Comparison of ENCODE assay signal across 8 mouse cellular contexts in the genomic region with DNA sequence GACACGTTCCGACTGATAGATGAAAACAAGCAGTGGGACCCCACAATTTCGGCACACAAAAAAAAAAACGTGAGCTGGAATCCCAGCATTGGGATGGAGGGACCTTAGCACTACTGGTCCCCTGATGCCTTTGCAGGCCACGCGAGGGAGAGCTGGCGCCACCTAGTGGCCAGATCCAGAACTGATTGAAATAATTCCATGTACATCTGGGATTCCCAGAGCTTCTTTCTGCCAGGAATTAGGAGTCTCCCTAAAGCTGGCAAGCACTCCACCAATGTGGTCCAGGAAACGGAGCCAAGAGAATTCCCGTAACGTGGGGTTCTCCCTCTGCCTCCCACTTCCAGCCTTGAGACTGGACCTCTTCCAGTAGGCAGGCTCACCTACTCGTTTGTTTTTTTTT. TPM values are rescaled to one million over a fixed set of nuclear protein-coding genes. Genes with fewer than 3 reads are reported as not detected.
A peak's percentile ranks its signal among the peaks of the same experiment; 100 is the strongest.
DNase-seq lines count a peak whose midpoint lies in the region; ATAC-seq and TF ChIP-seq lines count a peak whose summit lies in the region.

No protein-coding gene starts in this region.

- no peaks in the 10 kb centered on the region for H3K4me1 ChIP-seq in liver, embryonic 14.5 days (replicated peaks; ENCODE audit: control insufficient read depth in 2 of 2, insufficient read depth in 2 of 2, low read length in 1 of 2)

- H3K27ac ChIP-seq in liver, embryonic 14.5 days = no peak overlapping the region

- H3K27me3 ChIP-seq in liver, embryonic 14.5 days (ENCODE audit: control insufficient read depth, insufficient read depth, low read length) = no peaks in the 10 kb centered on the region

- H3K9ac ChIP-seq in liver, embryonic 14.5 days (replicated peaks) = no peak overlapping the region

- no peak overlapping the region for H3K4me3 ChIP-seq in liver, embryonic 14.5 days (ENCODE audit: insufficient read depth in 1 of 2, low read depth in 2 of 2, low read length in 2 of 2)

- DNase-seq in A20 (ENCODE audit: low read depth, low spot score) = peak; percentile 3
- peak; percentile 75 to 79 for DNase-seq in adrenal gland, adult 18-20 months (ENCODE audit: low spot score in 2 of 2)
- DNase-seq in embryo, embryonic 10.5 days (ENCODE audit: low spot score) = peak; percentile 87
- peak; percentile 50 for DNase-seq in gastrocnemius, postnatal 25 days
- DNase-seq in kidney, postnatal 4 days = peak; percentile 89
- DNase-seq in liver, embryonic 14.5 days (ENCODE audit: low read depth in 3 of 3, low spot score in 3 of 3) = no peak
- peak; percentile 76 for DNase-seq in ovary, postnatal 10 days (ENCODE audit: low spot score)
- DNase-seq in urinary bladder, postnatal 10 days (ENCODE audit: low spot score) = peak; percentile 49

- no peaks in the 10 kb centered on the region for H3K9me3 ChIP-seq in liver, embryonic 14.5 days (ENCODE audit: control insufficient read depth, low read length)

- no peak overlapping the region for H3K4me2 ChIP-seq in liver, embryonic 14.5 days (ENCODE audit: low read depth)

- TF ChIP-seq CTCF in liver, embryonic 14.5 days (IDR thresholded peaks at IDR 0.05; ENCODE audit: low read depth) = peak; percentile 92

- no peaks in the 10 kb centered on the region for H3K36me3 ChIP-seq in liver, embryonic 14.5 days (replicated peaks; ENCODE audit: control insufficient read depth, insufficient read depth, low read depth)

- TF ChIP-seq EP300 in liver, embryonic 14.5 days (IDR thresholded peaks at IDR 0.05; ENCODE audit: low read depth) = no peak

- WGBS in liver, embryonic 14.5 days (ENCODE audit: insufficient replicate concordance) = 12% methylated on average over 11 of the region's 11 CpGs

- ATAC-seq in liver, embryonic 14.5 days (ENCODE audit: insufficient read depth) = no peak

RNA-seq across cellular contexts. Expression of a gene that starts 41.3 kb away (rescaled TPM):
- not detected for total RNA-seq in adrenal gland, adult 18-20 months (2021)
- total RNA-seq in gastrocnemius, postnatal 25 days (2021) = not detected
- polyA plus RNA-seq in liver, embryonic 14.5 days (2012; rRNA removed) = not detected in 2 replicates
- not detected in 2 replicates for polyA plus RNA-seq in liver, embryonic 14.5 days (2014; fragmentation: Nextera tagmentation; extraction: Ambion mirVana)

Comparison
In these comparisons a context has a peak if more than half of its experiments do, and no peak if none do; other contexts are left out.
1. DNase-seq: peak in A20 (single experiment), adrenal gland, adult 18-20 months (2 of 2), embryo, embryonic 10.5 days (single experiment), gastrocnemius, postnatal 25 days (single experiment), kidney, postnatal 4 days (2 of 2), ovary, postnatal 10 days (single experiment) and urinary bladder, postnatal 10 days (single experiment); none in liver, embryonic 14.5 days (0 of 3).